Mouse (Mus musculus): Measurements from ENCODE around the gene Rnf183.

DNA sequence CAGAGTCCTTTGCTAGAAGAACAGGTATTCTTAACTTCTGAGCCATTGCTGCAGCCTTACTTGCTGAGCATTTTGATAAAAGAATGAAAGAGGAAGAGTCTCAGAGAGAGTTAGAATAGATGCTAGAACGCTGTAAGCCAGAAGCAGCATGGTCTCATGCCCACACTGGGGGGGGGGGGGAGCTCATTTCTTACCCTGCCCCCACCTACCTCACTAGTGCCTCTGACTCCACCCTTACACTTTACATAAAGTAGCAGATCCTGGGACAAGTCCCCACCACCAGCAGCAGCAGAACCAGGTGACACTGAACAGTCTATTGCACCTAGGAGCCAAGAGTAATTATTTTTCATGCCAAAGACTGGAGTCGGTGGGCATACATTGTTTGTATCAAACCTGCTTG is 40.1 kb upstream of the Rnf183 start:
- TF ChIP-seq CTCF (IDR thresholded peaks at IDR 0.05 in 2 of 3, conservative IDR thresholded peaks at IDR 0.05 in 1 of 3; ENCODE audit: control insufficient read depth in 1 of 3, insufficient read depth in 1 of 3, low read depth in 2 of 3, low read length in 3 of 3, poor library complexity in 1 of 3, severe bottlenecking in 1 of 3) (no peak), JUND (IDR thresholded peaks at IDR 0.05; ENCODE audit: low read depth, low read length) (no peak), POLR2A (IDR thresholded peaks at IDR 0.05; ENCODE audit: control insufficient read depth in 1 of 2, insufficient read depth in 1 of 2, low read depth in 1 of 2, low read length in 2 of 2, poor library complexity in 1 of 2) (no peak)
